ENCODE assay signal across 8 mouse cellular contexts in genomic region chr14:73142421-73142895, GRCm38 (mm10). TPM values are rescaled to one million over a fixed set of nuclear protein-coding genes. Genes with fewer than 3 reads are reported as not detected.
DNase-seq lines count a peak whose midpoint lies in the region; ATAC-seq and TF ChIP-seq lines count a peak whose summit lies in the region.

No protein-coding gene starts in this region.

- peak; percentile 10 for DNase-seq in gastrocnemius, postnatal 25 days
- DNase-seq in gastrocnemius, postnatal 36 days, result no peak
- DNase-seq in spleen, adult 2 months (ENCODE audit: low read depth in 1 of 2, low spot score in 2 of 2), result no peak
- no peak for DNase-seq in spleen, postnatal 4 days (ENCODE audit: low spot score in 2 of 2)
- DNase-seq in cerebellum, adult 11-12 months, result no peak

- 4% methylated on average over 11 of the region's 11 CpGs for WGBS in spleen, adult 2 months
- WGBS in forebrain, embryonic 13.5 days, result 1% methylated on average over 11 of the region's 11 CpGs
- WGBS in limb, embryonic 12.5 days, result under 1% methylated on average over 11 of the region's 11 CpGs
- WGBS in neural tube, embryonic 15.5 days, result under 1% methylated on average over 11 of the region's 11 CpGs

- peak overlapping the region; percentile 73 for H3K4me2 ChIP-seq in forebrain, embryonic 13.5 days
- H3K4me2 ChIP-seq in limb, embryonic 12.5 days, result peak overlapping the region; percentile 72
- peak overlapping the region; percentile 77 for H3K4me2 ChIP-seq in neural tube, embryonic 15.5 days

- H3K27ac ChIP-seq in spleen, adult 2 months (ENCODE audit: insufficient read depth, low read length), result peak overlapping the region; percentile 98
- H3K27ac ChIP-seq in forebrain, embryonic 13.5 days, result peak overlapping the region; percentile 99
- H3K27ac ChIP-seq in limb, embryonic 12.5 days, result peak overlapping the region; percentile 100
- H3K27ac ChIP-seq in neural tube, embryonic 15.5 days (replicated peaks), result peak overlapping the region; percentile 98

- H3K4me1 ChIP-seq in spleen, adult 2 months (ENCODE audit: control insufficient read depth, insufficient read depth, insufficient read length), result peaks cover 6% of the 10 kb centered on the region; the same call in 1 of the 2 replicates
- peaks cover 25% of the 10 kb centered on the region for H3K4me1 ChIP-seq in forebrain, embryonic 13.5 days
- peaks cover 19% of the 10 kb centered on the region for H3K4me1 ChIP-seq in limb, embryonic 12.5 days (replicated peaks)
- peaks cover 25% of the 10 kb centered on the region for H3K4me1 ChIP-seq in neural tube, embryonic 15.5 days

- no peak for TF ChIP-seq POLR2A in spleen, adult 2 months (IDR thresholded peaks at IDR 0.05; ENCODE audit: low read depth, low read length)

- TF ChIP-seq CTCF in spleen, adult 2 months (IDR thresholded peaks at IDR 0.05; ENCODE audit: extremely low read depth, insufficient read depth, insufficient read length, insufficient replicate concordance), result no peak

- peak overlapping the region; percentile 96 for H3K9ac ChIP-seq in forebrain, embryonic 13.5 days
- peak overlapping the region; percentile 97 for H3K9ac ChIP-seq in limb, embryonic 12.5 days (replicated peaks)
- H3K9ac ChIP-seq in neural tube, embryonic 15.5 days (replicated peaks), result peak overlapping the region; percentile 96

- peak; percentile 26 for ATAC-seq in forebrain, embryonic 13.5 days
- 0 out of 2 replicates have a peak, but pooled peaks have one; percentile 32 for ATAC-seq in limb, embryonic 12.5 days (ENCODE audit: insufficient number of reproducible peaks, insufficient read depth, low FRiP score, low TSS enrichment, low read depth)
- peak; percentile 62 for ATAC-seq in neural tube, embryonic 15.5 days (ENCODE audit: low FRiP score)

- peak overlapping the region; percentile 93 for H3K4me3 ChIP-seq in spleen, adult 2 months (ENCODE audit: extremely low read depth, insufficient read depth, insufficient read length)
- peak overlapping the region; percentile 75 for H3K4me3 ChIP-seq in forebrain, embryonic 13.5 days
- H3K4me3 ChIP-seq in limb, embryonic 12.5 days (replicated peaks), result peak overlapping the region; percentile 78
- H3K4me3 ChIP-seq in neural tube, embryonic 15.5 days (replicated peaks), result peak overlapping the region; percentile 79

- intact Hi-C loops in gastrocnemius, postnatal 36 days (cut with DNase I), result no loop called here

- no peaks in the 10 kb centered on the region for H3K36me3 ChIP-seq in spleen, adult 2 months (ENCODE audit: control insufficient read depth, insufficient read depth, low read length)
- H3K36me3 ChIP-seq in forebrain, embryonic 13.5 days (ENCODE audit: poor library complexity, severe bottlenecking), result no peaks in the 10 kb centered on the region
- H3K36me3 ChIP-seq in limb, embryonic 12.5 days, result peaks cover 17% of the 10 kb centered on the region
- 0 out of 2 replicates have a peak, but pooled peaks cover 6% of the 10 kb centered on the region for H3K36me3 ChIP-seq in neural tube, embryonic 15.5 days

- no peaks in the 10 kb centered on the region for H3K9me3 ChIP-seq in forebrain, embryonic 13.5 days (replicated peaks)
- no peaks in the 10 kb centered on the region for H3K9me3 ChIP-seq in limb, embryonic 12.5 days
- H3K9me3 ChIP-seq in neural tube, embryonic 15.5 days (replicated peaks), result no peaks in the 10 kb centered on the region

- no peaks in the 10 kb centered on the region for H3K27me3 ChIP-seq in spleen, adult 2 months (ENCODE audit: control insufficient read depth, insufficient read depth, low read length)
- H3K27me3 ChIP-seq in forebrain, embryonic 13.5 days, result no peaks in the 10 kb centered on the region
- no peaks in the 10 kb centered on the region for H3K27me3 ChIP-seq in limb, embryonic 12.5 days
- H3K27me3 ChIP-seq in neural tube, embryonic 15.5 days (replicated peaks), result no peaks in the 10 kb centered on the region

RNA-seq across cellular contexts. Expression of gene Rcbtb2, which starts 19.6 kb away (rescaled TPM):
- 10 to 100 TPM; 18.0 to 20.7 TPM for total RNA-seq in gastrocnemius, postnatal 25 days (2021)
- total RNA-seq in gastrocnemius, postnatal 36 days (2021), result 10 to 100 TPM; 16.1 to 19.4 TPM
- polyA plus RNA-seq in spleen, adult 2 months (2012; rRNA removed), result 14.4 and 17.5 TPM in 2 replicates
- polyA plus RNA-seq in forebrain, embryonic 13.5 days (2015; fragmentation: Nextera tagmentation; extraction: Ambion mirVana), result 110 and 111 TPM in 2 replicates
- 172 and 185 TPM in 2 replicates for polyA plus RNA-seq in limb, embryonic 12.5 days (2016; fragmentation: Nextera tagmentation; extraction: Ambion mirVana)
- 56.8 and 63.3 TPM in 2 replicates for polyA plus RNA-seq in neural tube, embryonic 15.5 days (2015; fragmentation: Nextera tagmentation; extraction: Ambion mirVana)
